Mouse (Mus musculus) left cerebral cortex, adult 9 months (tissue): ENCODE results near the gene Tsacc.
"Not testable (repeated sequence)": the region's sequence is repeated elsewhere in the genome, so short reads cannot be mapped to it uniquely, and the experiment has no call there.

Experiments used
- DNase-seq, 2 experiments: peaks; one replicate each; pipeline ENCODE4 v3.0.0; 2022; ENCODE audit warnings: low spot score in 2 of 2

Tsacc gene

GRCm38 (mm10) chr3:88296561-88297318 is at the start of gene Tsacc, which contains the start of gene Cct3:
Gene Tsacc (minus strand): TSS chr3:88296999.
Gene Cct3 (plus strand): TSS chr3:88297116.
- DNase-seq = peak; percentile 97 to 99

- no peak for DNase-seq
Measured at GRCm38 (mm10) chr3:88339006-88339405, 42.2 kb upstream of the Tsacc start.

GRCm38 (mm10) chr3:88338316-88338715 is 41.5 kb upstream of the Tsacc start:
- DNase-seq = no peak

GRCm38 (mm10) chr3:88337367-88338020 is 40.7 kb upstream of the Tsacc start:
- peak in 1 of 2 experiments; percentile 36 for DNase-seq

GRCm38 (mm10) chr3:88336058-88337013 is 39.5 kb upstream of the Tsacc start, which contains the start of the genes Tmem79 and Smg5:
Gene Tmem79 (minus strand): TSS chr3:88336148.
Gene Smg5 (plus strand): TSS chr3:88336260.
- DNase-seq = peak; percentile 90 to 96

- no peak for DNase-seq
Measured at GRCm38 (mm10) chr3:88335436-88336053, 38.7 kb upstream of the Tsacc start.

GRCm38 (mm10) chr3:88334902-88335435 is 38.2 kb upstream of the Tsacc start:
- no peak for DNase-seq

- DNase-seq = no peak
Measured at GRCm38 (mm10) chr3:88334029-88334658, 37.3 kb upstream of the Tsacc start.

- DNase-seq = no peak
Measured at GRCm38 (mm10) chr3:88331282-88331681, 34.5 kb upstream of the Tsacc start.

GRCm38 (mm10) chr3:88328956-88329355 is 32.2 kb upstream of the Tsacc start:
- DNase-seq = no peak

GRCm38 (mm10) chr3:88324951-88325405 is 28.2 kb upstream of the Tsacc start, which contains the start of gene Glmp:
Gene Glmp (plus strand): TSS chr3:88325023.
- peak in 1 of 2 experiments; percentile 62 for DNase-seq

GRCm38 (mm10) chr3:88299172-88299571 is 2.4 kb upstream of the Tsacc start:
- no peak for DNase-seq

GRCm38 (mm10) chr3:88297321-88297851 is 587 bp upstream of the Tsacc start:
- peak in 1 of 2 experiments; percentile 63 for DNase-seq

GRCm38 (mm10) chr3:88296110-88296560 is 664 bp downstream of the Tsacc start:
- DNase-seq = peak in 1 of 2 experiments; percentile 16

GRCm38 (mm10) chr3:88295272-88295671 is 1.5 kb downstream of the Tsacc start:
- DNase-seq = not testable (repeated sequence)

- no peak for DNase-seq
Measured at GRCm38 (mm10) chr3:88291970-88292369, 4.8 kb downstream of the Tsacc start.

GRCm38 (mm10) chr3:88288133-88288713 is 8.6 kb downstream of the Tsacc start:
- not testable (repeated sequence) for DNase-seq

- no peak for DNase-seq
Measured at GRCm38 (mm10) chr3:88287110-88287509, 9.7 kb downstream of the Tsacc start, which contains the start of gene Gm38392. Gene Gm38392 (minus strand): TSS chr3:88287210.

GRCm38 (mm10) chr3:88285565-88285895 is 11.3 kb downstream of the Tsacc start:
- DNase-seq = not testable (repeated sequence)
